Mouse (Mus musculus): ENCODE data around the gene Tnfrsf25.

DNA sequence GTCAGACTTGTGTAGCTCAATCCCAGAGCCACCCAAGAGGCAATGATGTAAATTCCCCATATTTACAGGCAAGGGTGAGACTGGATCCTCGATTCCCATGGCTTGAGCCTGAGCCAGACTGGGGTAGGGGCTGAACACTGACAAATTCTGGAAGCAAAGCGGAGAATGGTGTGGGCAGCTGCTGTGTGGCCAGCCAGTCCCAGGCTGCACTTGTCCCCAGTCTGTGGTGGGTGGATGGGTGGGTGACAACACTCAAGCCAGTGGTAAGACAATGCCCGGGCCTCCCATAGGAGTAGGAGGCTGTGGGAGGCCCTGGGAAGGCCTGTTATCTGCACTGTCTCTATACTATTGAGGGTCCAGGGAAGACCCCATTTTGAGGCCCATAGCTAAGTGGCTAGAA is 46.5 kb upstream of the Tnfrsf25 start:
- TF ChIP-seq CTCF (IDR thresholded peaks at IDR 0.05; ENCODE audit: control insufficient read depth, insufficient read depth, insufficient read length) (no peak), USF1 (IDR thresholded peaks at IDR 0.05; ENCODE audit: low read depth) (no peak), MYOD1 (IDR thresholded peaks at IDR 0.05; ENCODE audit: control insufficient read depth, insufficient read length, low read depth) (no peak), CEBPB (IDR thresholded peaks at IDR 0.05; ENCODE audit: low read depth) (no peak)

Data from C2C12 (cell line).